Mouse (Mus musculus) embryonic facial prominence, embryonic 14.5 days (tissue): ENCODE data around the gene Emp1. TPM values are rescaled to one million over a fixed set of nuclear protein-coding genes. Genes with fewer than 3 reads are reported as not detected.
A peak's percentile ranks its signal among the peaks of the same experiment; 100 is the strongest.

ENCODE experiments used
- ATAC-seq: fragments of 200-750 bp; cut with Nextera tagmentation; 2 replicates; pipeline ENCODE4 v1.8.0; 2017; ENCODE audit warnings: low read depth, moderate number of reproducible peaks, moderate TSS enrichment
- DNase-seq: peaks from one replicate; pipeline ENCODE4 v3.0.0-alpha.2; 2015; ENCODE audit warnings: low spot score
- H3K27ac ChIP-seq: fragments of 300-500 bp; sonication (generic); replicated peaks from 2 replicates; pipeline ENCODE4 v1.5.1; 2014; ENCODE audit warnings: low read depth, mild to moderate bottlenecking, low read length, moderate library complexity
- H3K27me3 ChIP-seq: fragments of 300-500 bp; sonication (generic); replicated peaks from 2 replicates; pipeline ENCODE4 v1.6.1; 2014; ENCODE audit warnings: low read length; ENCODE audit not compliant: control insufficient read depth, insufficient read depth
- H3K36me3 ChIP-seq: fragments of 300-500 bp; sonication (generic); 2 replicates; pipeline ENCODE4 v1.6.1; 2014; ENCODE audit warnings: low read length, mixed read lengths; ENCODE audit not compliant: control insufficient read depth, insufficient read depth
- H3K4me1 ChIP-seq: fragments of 300-500 bp; sonication (generic); 2 replicates; pipeline ENCODE4 v1.6.1; 2014; ENCODE audit warnings: antibody characterized with exemption, low read length; ENCODE audit not compliant: control insufficient read depth, insufficient read depth
- H3K4me2 ChIP-seq: fragments of 300-500 bp; sonication (generic); 2 replicates; pipeline ENCODE4 v1.6.1; 2014; ENCODE audit warnings: low read depth, mild to moderate bottlenecking, low read length, moderate library complexity, mixed read lengths
- H3K4me3 ChIP-seq: fragments of 300-500 bp; sonication (generic); 2 replicates; pipeline ENCODE4 v1.5.1; 2014; ENCODE audit warnings: low read depth, mild to moderate bottlenecking, low read length
- H3K9ac ChIP-seq: fragments of 300-500 bp; sonication (generic); 2 replicates; pipeline ENCODE4 v1.6.1; 2014; ENCODE audit warnings: low read depth, mild to moderate bottlenecking, low read length, moderate library complexity, mixed read lengths
- H3K9me3 ChIP-seq: fragments of 300-500 bp; sonication (generic); 2 replicates; pipeline ENCODE4 v1.6.1; 2016; ENCODE audit warnings: low read length; ENCODE audit not compliant: control insufficient read depth
- WGBS: fragments of 180-500 bp; shearing (Covaris S2); extraction: QIAGEN DNeasy Blood & Tissue Kit; methylation state at CpG from one replicate; pipeline ENCODE4 v1.1.7; 2014; 5-methylcytosine and 5-hydroxymethylcytosine counted together
- polyA plus RNA-seq: library from polyadenylated mRNA; unstranded; fragments of >200 nt; fragmentation: Nextera tagmentation; extraction: Ambion mirVana; gene quantifications from 2 replicates; pipeline ENCODE4 v1.2.1, GENCODE M21; 2014

Gene Emp1
- polyA plus RNA-seq, 1 experiment from 2014 or later: 70.8 TPM

GRCm38 (mm10) chr6:135405093-135405492 is 42.7 kb downstream of the Emp1 start:
- no peak overlapping the region for H3K4me3 ChIP-seq
- no peak overlapping the region for H3K27ac ChIP-seq
- no peak for ATAC-seq
- H3K9me3 ChIP-seq: no peaks in the 10 kb centered on the region
- DNase-seq: no peak
- H3K4me2 ChIP-seq: no peak overlapping the region
- 85% methylated on average over 11 of the region's 11 CpGs for WGBS
- no peak overlapping the region for H3K9ac ChIP-seq
- H3K4me1 ChIP-seq: no peaks in the 10 kb centered on the region
- H3K36me3 ChIP-seq: no peaks in the 10 kb centered on the region
- H3K27me3 ChIP-seq: no peaks in the 10 kb centered on the region

DNA sequence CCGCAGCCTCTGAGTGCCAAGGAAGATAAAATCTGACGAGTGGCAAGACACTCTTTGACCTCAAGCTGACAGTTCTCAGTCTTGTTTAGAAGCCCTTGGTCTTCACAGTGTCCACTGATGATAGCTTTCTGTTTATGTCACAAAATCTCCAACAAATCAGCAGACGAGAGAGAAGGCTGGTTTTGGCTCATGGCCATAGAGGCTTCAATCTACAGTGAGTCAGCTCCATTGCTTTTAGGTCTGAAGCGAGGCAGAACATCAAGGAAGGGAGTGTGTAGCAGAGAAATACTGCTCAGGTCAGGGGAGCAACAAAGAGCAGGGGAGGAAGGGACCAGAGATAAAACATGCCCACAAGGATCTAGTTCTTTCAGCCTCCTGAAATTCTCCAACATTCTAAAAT is 45.0 kb downstream of the Emp1 start:
- Histone ChIP-seq H3K36me3 (no peaks in the 10 kb centered on the region), H3K4me1 (no peaks in the 10 kb centered on the region), H3K9ac (no peak overlapping the region), H3K27me3 (no peaks in the 10 kb centered on the region), H3K4me3 (no peak overlapping the region), H3K27ac (no peak overlapping the region), H3K9me3 (0 out of 2 replicates have a peak, but pooled peaks cover 4% of the 10 kb centered on the region), H3K4me2 (no peak overlapping the region)
- 53% methylated on average over 4 of the region's 4 CpGs for WGBS
- DNase-seq (no peak), ATAC-seq (no peak)

- Histone ChIP-seq H3K9ac (no peak overlapping the region), H3K4me2 (no peak overlapping the region), H3K4me3 (no peak overlapping the region), H3K4me1 (no peaks in the 10 kb centered on the region), H3K27me3 (no peaks in the 10 kb centered on the region), H3K9me3 (0 out of 2 replicates have a peak, but pooled peaks cover 4% of the 10 kb centered on the region), H3K27ac (no peak overlapping the region), H3K36me3 (no peaks in the 10 kb centered on the region)
- no peak for DNase-seq
- 86% methylated on average over 10 of the region's 10 CpGs for WGBS
- ATAC-seq: no peak
Measured at GRCm38 (mm10) chr6:135411712-135412319, 49.5 kb downstream of the Emp1 start.

DNA sequence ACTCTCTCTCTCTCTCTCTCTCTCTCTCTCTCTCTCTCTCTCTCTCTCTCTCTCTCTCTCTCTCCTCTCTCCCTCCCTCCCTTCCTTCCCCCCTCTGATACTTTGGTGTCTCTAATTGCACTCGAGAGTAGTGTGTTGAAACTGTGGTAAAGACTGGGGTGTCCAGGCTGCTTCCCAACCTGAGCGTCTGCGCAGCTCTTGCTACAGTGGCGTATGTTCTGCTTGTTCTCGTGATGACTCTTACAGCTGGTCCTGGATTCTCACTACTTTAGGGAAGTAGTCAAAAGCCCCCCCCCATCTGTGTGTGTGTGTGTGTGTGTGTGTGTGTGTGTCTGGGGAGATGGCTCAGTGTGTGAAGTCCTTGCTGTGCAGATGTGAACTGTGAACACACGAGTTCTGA is 50.3 kb downstream of the Emp1 start:
- Histone ChIP-seq H3K36me3 (no peaks in the 10 kb centered on the region), H3K9ac (no peak overlapping the region), H3K27ac (no peak overlapping the region), H3K4me1 (no peaks in the 10 kb centered on the region), H3K4me3 (no peak overlapping the region), H3K27me3 (no peaks in the 10 kb centered on the region), H3K4me2 (no peak overlapping the region), H3K9me3 (0 out of 2 replicates have a peak, but pooled peaks cover 4% of the 10 kb centered on the region)
- no peak for ATAC-seq
- no peak for DNase-seq
- WGBS: 73% methylated on average over 6 of the region's 6 CpGs

DNA sequence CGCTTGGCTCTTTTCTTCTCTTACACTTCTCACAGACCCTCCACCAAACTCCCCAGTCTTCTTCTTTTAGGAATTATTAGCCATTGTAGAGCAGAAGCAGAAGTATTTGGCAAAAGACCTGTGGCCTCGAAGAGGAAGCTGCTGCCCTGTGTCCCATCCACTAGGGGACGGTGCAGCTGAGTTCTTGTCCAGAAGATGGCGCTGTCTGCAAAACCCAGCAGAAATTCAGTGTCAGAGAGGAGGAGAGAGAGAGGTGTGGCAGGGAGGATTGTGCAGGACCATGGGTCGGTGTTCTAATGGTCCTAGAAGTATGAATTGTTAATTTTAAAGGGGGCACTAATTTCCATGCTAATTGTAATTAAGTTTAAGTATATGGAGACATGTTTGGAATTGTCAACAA is 55.1 kb downstream of the Emp1 start:
- Histone ChIP-seq H3K9me3 (no peaks in the 10 kb centered on the region), H3K4me1 (no peaks in the 10 kb centered on the region), H3K36me3 (no peaks in the 10 kb centered on the region), H3K4me3 (no peak overlapping the region), H3K27me3 (no peaks in the 10 kb centered on the region), H3K27ac (no peak overlapping the region), H3K9ac (no peak overlapping the region), H3K4me2 (no peak overlapping the region)
- ATAC-seq (no peak), DNase-seq (peak; percentile 3)
- 29% methylated on average over 5 of the region's 5 CpGs for WGBS

DNA sequence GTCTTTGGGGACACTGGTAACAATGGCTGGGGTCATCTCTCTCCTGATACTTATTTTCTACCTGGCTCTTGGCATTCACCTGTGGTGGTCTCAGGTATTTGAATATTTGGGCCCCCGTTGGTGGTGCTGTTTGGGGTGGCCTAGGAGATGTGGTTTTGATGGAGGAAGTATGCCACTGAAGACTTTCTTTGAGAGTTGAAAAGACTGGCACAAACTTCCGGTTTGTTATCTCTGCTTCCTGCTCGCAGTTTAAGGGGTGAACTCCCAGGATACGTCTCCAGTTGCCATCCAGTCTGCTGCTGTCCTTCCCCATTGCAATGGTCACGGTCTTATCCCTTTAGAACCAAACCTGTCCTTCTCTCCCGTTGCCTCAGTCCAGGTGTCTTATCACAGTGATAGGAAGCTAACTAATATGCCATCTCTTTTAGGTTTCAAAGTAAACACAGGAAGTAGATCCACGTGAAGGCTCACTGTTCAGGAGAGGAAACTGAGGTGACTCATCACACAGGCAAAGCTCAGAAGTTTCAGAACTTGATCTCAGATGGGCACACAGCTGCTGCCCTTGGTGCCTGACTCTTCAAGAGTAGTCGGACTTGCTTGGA is 56.0 kb downstream of the Emp1 start:
- no peaks in the 10 kb centered on the region; the same call in 1 of the 2 replicates for H3K9me3 ChIP-seq
- H3K27ac ChIP-seq: no peak overlapping the region
- H3K4me3 ChIP-seq: no peak overlapping the region
- no peaks in the 10 kb centered on the region for H3K27me3 ChIP-seq
- no peak overlapping the region for H3K9ac ChIP-seq
- DNase-seq (no peak), ATAC-seq (no peak)
- no peaks in the 10 kb centered on the region for H3K36me3 ChIP-seq
- H3K4me1 ChIP-seq: no peaks in the 10 kb centered on the region
- no peak overlapping the region for H3K4me2 ChIP-seq
- 79% methylated on average over 8 of the region's 8 CpGs for WGBS

DNA sequence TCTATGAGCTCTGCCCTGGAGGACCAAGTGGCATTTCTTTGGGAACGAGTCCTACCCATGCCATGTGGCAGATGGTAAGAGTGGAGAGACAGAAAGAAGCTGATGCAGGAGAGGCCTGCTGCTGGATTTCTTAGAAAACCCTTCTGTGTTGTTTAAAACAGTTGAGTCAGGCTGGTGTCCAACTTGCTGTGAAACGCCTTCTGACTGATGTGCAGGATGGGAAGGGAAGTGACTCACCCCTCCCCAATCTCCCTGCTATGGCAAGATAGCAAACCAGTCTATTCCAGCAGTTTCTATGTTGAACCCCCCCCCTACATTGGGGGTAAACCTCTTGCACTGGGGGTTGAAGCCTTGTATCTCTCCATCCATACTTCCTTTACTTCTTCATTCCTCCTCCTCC is 65.9 kb downstream of the Emp1 start:
- Histone ChIP-seq H3K9ac (no peak overlapping the region), H3K27ac (no peak overlapping the region)
- no peak for ATAC-seq

GRCm38 (mm10) chr6:135429268-135429909 is 67.0 kb downstream of the Emp1 start:
- Histone ChIP-seq H3K4me3 (no peak overlapping the region), H3K27me3 (no peaks in the 10 kb centered on the region), H3K9ac (no peak overlapping the region), H3K4me2 (no peak overlapping the region), H3K27ac (no peak overlapping the region), H3K9me3 (no peaks in the 10 kb centered on the region), H3K36me3 (no peaks in the 10 kb centered on the region), H3K4me1 (no peaks in the 10 kb centered on the region)
- ATAC-seq: peak; percentile 57; the same call in 1 of the 2 replicates
- WGBS: 25% methylated on average over 8 of the region's 8 CpGs
- DNase-seq: peak; percentile 76

More for the DNA sequence above, 65.9 kb downstream of the Emp1 start:
- H3K27me3 ChIP-seq: no peaks in the 10 kb centered on the region
- no peak overlapping the region for H3K4me3 ChIP-seq
- 80% methylated on average over 2 of the region's 2 CpGs for WGBS
- no peak for DNase-seq
- no peaks in the 10 kb centered on the region for H3K9me3 ChIP-seq
- H3K4me2 ChIP-seq: no peak overlapping the region
- H3K36me3 ChIP-seq: no peaks in the 10 kb centered on the region
- no peaks in the 10 kb centered on the region for H3K4me1 ChIP-seq
